Comparison of ENCODE assay signal across 10 mouse cellular contexts in the genomic region with DNA sequence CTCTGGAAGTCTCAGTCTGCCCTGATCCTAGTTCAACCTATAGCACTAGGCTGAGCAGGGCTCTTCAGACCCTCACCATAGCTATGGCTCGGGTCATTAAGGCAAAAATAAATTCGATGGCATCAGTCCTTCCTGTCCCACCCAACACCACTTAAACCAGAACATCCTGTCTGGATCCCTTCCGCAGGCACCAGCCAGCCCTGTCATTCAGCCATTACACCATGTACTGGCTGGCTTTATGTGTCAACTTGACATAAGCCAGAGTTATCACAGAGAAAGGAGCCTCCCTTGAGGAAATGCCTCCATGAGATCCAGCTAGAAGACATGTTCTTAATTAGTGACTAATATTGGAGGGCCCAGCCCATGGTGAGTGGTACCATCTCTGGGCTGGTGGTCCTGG.
"Had no signal": no experiment of that assay in that cellular context is flagged by ENCODE, and none has a peak within 500 bp of the region (broad histone marks: within the 10 kb centered on the region; RNA-seq: fewer than 3 reads in every experiment).

No protein-coding gene starts in this region.

- H3K4me3 ChIP-seq: limb, embryonic 15.5 days; liver, embryonic 12.5 days; lung, embryonic 15.5 days; midbrain, embryonic 13.5 days; stomach, embryonic 15.5 days had no signal

- H3K4me1 ChIP-seq: limb, embryonic 15.5 days; liver, embryonic 12.5 days; lung, embryonic 15.5 days; midbrain, embryonic 13.5 days; stomach, embryonic 15.5 days had no signal

- H3K36me3 ChIP-seq: limb, embryonic 15.5 days; liver, embryonic 12.5 days; lung, embryonic 15.5 days; midbrain, embryonic 13.5 days; stomach, embryonic 15.5 days had no signal

- H3K9ac ChIP-seq: limb, embryonic 15.5 days; liver, embryonic 12.5 days; lung, embryonic 15.5 days; midbrain, embryonic 13.5 days; stomach, embryonic 15.5 days had no signal

- H3K4me2 ChIP-seq: limb, embryonic 15.5 days; liver, embryonic 12.5 days; lung, embryonic 15.5 days; midbrain, embryonic 13.5 days; stomach, embryonic 15.5 days had no signal

- H3K27ac ChIP-seq: limb, embryonic 15.5 days; liver, embryonic 12.5 days; lung, embryonic 15.5 days; midbrain, embryonic 13.5 days; stomach, embryonic 15.5 days had no signal

- DNase-seq: kidney, postnatal 14 days; left cerebral cortex, postnatal 4 days; right cerebral cortex, postnatal 14 days; thymus, adult 2 months; thymus, postnatal 25 days had no signal

- H3K9me3 ChIP-seq: limb, embryonic 15.5 days; liver, embryonic 12.5 days; lung, embryonic 15.5 days; midbrain, embryonic 13.5 days; stomach, embryonic 15.5 days had no signal

- ATAC-seq: liver, embryonic 12.5 days; midbrain, embryonic 13.5 days had no signal

- H3K27me3 ChIP-seq: limb, embryonic 15.5 days; lung, embryonic 15.5 days; midbrain, embryonic 13.5 days; stomach, embryonic 15.5 days had no signal
